Mouse (Mus musculus) stomach, postnatal 0 days (tissue): Measurements from ENCODE around the gene Sipa1l1.

Experiments used
- CTCF ChIP-seq: IDR thresholded peaks from 2 replicates; pipeline ENCODE4 v1.5.1; 2016; ENCODE audit warnings: antibody characterized with exemption, low read depth, mild to moderate bottlenecking, moderate library complexity
- EP300 ChIP-seq: optimal IDR thresholded peaks from 2 replicates; pipeline ENCODE3; 2016; ENCODE audit warnings: antibody characterized with exemption

GRCm38 (mm10) chr12:82193476-82193875 is 24.4 kb downstream of the Sipa1l1 start:
- TF ChIP-seq CTCF (no peak), EP300 (no peak)
